Mouse (Mus musculus): ENCODE data around the gene Gm45261.

GRCm38 (mm10) chr1:80403366-80403893 lies 57.8 kb downstream of the Gm45261 start:
- TF ChIP-seq CTCF (IDR thresholded peaks at IDR 0.05; ENCODE audit: low read depth, low read length) (no peak), POLR2AphosphoS5 (IDR thresholded peaks at IDR 0.05; ENCODE audit: insufficient replicate concordance, low read depth, low read length) (no peak), GATA1 (IDR thresholded peaks at IDR 0.05; ENCODE audit: borderline replicate concordance, low read length) (no peak), TAL1 (conservative IDR thresholded peaks at IDR 0.05; ENCODE audit: low read depth, low read length) (no peak)
